Mouse (Mus musculus): ENCODE results near the gene Hey2.

The Hey2 gene

GRCm38 (mm10) chr10:30789521-30789920 lies 53.1 kb downstream of the Hey2 start:
- DNase-seq (ENCODE audit: low spot score) = no peak

- DNase-seq (ENCODE audit: low spot score) = no peak
Observed at GRCm38 (mm10) chr10:30788340-30788721, 54.3 kb downstream of the Hey2 start.

GRCm38 (mm10) chr10:30787684-30788339 lies 54.8 kb downstream of the Hey2 start:
- DNase-seq (ENCODE audit: low spot score) = no peak

GRCm38 (mm10) chr10:30786103-30786754 lies 56.4 kb downstream of the Hey2 start:
- DNase-seq (ENCODE audit: low spot score) = no peak
